Mouse (Mus musculus) lung, adult 2 months (tissue): ENCODE data around the gene St8sia2.

Experiments
- CTCF ChIP-seq: fragments of 200-500 bp; IDR thresholded peaks from 2 replicates; pipeline ENCODE4 v1.5.1; 2011; ENCODE audit warnings: mild to moderate bottlenecking, low read length, control low read depth; ENCODE audit not compliant: insufficient read depth
- POLR2A ChIP-seq: fragments of 200-500 bp; IDR thresholded peaks from 2 replicates; pipeline ENCODE4 v1.6.1; 2011; ENCODE audit warnings: low read depth, mild to moderate bottlenecking, control low read depth, low read length, borderline replicate concordance; ENCODE audit errors: extremely low read depth

DNA sequence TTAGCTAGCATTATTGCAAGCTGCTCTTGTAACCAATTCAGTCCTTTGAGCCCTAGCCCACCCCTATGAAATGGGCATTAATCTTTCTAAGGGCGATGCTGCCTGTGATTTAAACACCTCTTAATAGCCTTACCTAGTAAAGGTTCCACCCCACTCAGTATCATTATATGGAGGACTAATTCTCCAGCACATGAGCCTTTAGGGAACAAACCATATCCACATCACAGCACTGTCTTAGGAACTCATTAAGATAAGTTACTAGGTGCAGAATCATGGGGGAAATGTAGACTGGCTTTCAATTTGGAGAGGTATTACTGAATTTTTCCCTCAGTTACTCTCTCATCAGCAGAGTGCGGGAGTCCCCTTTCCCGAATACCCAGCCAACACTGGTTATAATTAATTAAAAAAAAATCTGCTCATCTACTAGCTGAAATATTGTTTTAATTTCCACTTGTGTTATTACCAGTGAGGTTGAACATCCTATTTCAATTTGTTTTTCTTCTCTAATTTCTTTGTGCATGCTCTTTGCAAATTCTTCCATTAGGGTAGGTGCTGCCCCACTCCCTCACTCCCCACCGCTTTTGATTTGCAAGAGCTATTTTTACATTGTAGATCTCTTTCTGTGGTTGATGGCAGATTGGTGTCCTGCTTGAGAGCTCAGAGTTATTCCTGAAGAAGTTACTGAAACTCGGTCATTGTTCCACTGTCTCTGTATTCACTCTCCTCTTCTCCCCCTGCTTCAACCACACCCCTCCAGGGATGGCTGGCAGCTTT lies 103.9 kb downstream of the St8sia2 start:
- TF ChIP-seq CTCF = no peak
- no peak for TF ChIP-seq POLR2A
